Mouse (Mus musculus) liver, embryonic 11.5 days (tissue): ENCODE measurements around the gene Fosb. TPM values are rescaled to one million over a fixed set of nuclear protein-coding genes. Genes with fewer than 3 reads are reported as not detected.

ENCODE experiments used
- ATAC-seq: fragments of 200-750 bp; cut with Nextera tagmentation; replicated peaks from 2 replicates; pipeline ENCODE4 v1.8.0; 2017; ENCODE audit warnings: moderate number of reproducible peaks, mild to moderate bottlenecking, moderate TSS enrichment, moderate library complexity; ENCODE audit not compliant: low FRiP score
- DNase-seq: peaks from one replicate; pipeline ENCODE4 v3.0.0-alpha.2; 2017; ENCODE audit warnings: low spot score
- H3K27ac ChIP-seq: fragments of 300-500 bp; sonication (generic); 2 replicates; pipeline ENCODE4 v1.5.1; 2014; ENCODE audit warnings: mild to moderate bottlenecking, low read depth, low read length, control low read depth
- H3K27me3 ChIP-seq: fragments of 300-500 bp; sonication (generic); replicated peaks from 2 replicates; pipeline ENCODE4 v1.6.1; 2014; ENCODE audit warnings: low read length, mixed read lengths; ENCODE audit not compliant: control insufficient read depth, insufficient read depth
- H3K36me3 ChIP-seq: fragments of 300-500 bp; sonication (generic); 2 replicates; pipeline ENCODE4 v1.6.1; 2014; ENCODE audit warnings: mild to moderate bottlenecking, low read length, moderate library complexity, mixed read lengths; ENCODE audit not compliant: control insufficient read depth, insufficient read depth
- H3K4me1 ChIP-seq: fragments of 300-500 bp; sonication (generic); replicated peaks from 2 replicates; pipeline ENCODE4 v1.6.1; 2014; ENCODE audit warnings: low read length, mixed read lengths; ENCODE audit not compliant: control insufficient read depth, insufficient read depth
- H3K4me2 ChIP-seq: fragments of 300-500 bp; sonication (generic); 2 replicates; pipeline ENCODE4 v1.6.1; 2014; ENCODE audit warnings: mild to moderate bottlenecking, control low read depth, moderate library complexity
- H3K4me3 ChIP-seq: fragments of 300-500 bp; sonication (generic); 2 replicates; pipeline ENCODE4 v1.5.1; 2014; ENCODE audit warnings: low read depth, low read length, control low read depth
- H3K9ac ChIP-seq: fragments of 300-500 bp; sonication (generic); 2 replicates; pipeline ENCODE4 v1.6.1; 2014; ENCODE audit warnings: low read depth, low read length, control low read depth
- H3K9me3 ChIP-seq: fragments of 300-500 bp; sonication (generic); 2 replicates; pipeline ENCODE4 v1.6.1; 2016; ENCODE audit warnings: low read length, inconsistent platforms, mixed read lengths; ENCODE audit not compliant: control insufficient read depth
- WGBS: fragments of 180-500 bp; shearing (Covaris S2); extraction: QIAGEN DNeasy Blood & Tissue Kit; methylation state at CpG from one replicate; pipeline ENCODE4 v1.1.7; 2014; 5-methylcytosine and 5-hydroxymethylcytosine counted together
- polyA plus RNA-seq: library from polyadenylated mRNA; unstranded; fragments of >200 nt; fragmentation: Nextera tagmentation; extraction: Ambion mirVana; gene quantifications from 2 replicates; pipeline ENCODE4 v1.2.1, GENCODE M21; 2014

Fosb gene
- polyA plus RNA-seq, 1 experiment from 2014 or later = 0.07 TPM

DNA sequence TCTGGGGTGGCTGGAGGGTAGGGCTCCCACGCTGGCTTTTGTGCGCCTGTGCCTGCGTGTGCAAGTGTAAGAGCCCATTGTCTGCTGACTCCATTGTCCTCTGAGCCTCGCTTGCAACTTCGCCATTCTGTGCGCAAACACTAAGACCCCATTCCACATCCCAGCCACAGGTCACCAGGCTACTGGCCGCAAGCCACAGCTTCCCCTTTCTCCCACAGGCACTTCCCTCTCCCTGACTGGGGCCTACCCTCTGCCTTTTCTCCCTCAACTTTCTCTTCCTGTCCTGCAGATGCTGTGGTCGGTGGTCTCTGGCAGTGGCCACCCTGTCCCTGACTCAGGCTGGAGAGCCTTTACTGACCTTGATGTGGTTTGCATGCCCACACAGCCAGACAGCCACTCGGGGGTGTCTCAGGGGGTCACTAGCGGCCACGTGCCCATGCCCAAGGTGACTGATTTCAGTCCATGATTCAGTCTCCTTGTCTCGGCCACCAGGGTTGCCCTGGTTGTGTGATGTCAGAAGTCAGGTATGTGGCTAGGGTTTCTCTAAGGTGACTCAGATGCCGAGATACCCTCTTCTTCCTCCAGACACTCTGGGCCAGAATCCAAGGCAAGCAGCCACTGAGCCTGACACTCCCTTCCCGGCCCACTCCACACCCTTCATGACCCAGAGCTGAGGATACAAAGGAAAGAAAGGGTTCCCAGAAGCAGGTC is 6.8 kb upstream of the Fosb start:
- ATAC-seq (no peak), DNase-seq (no peak)
- H3K4me3 ChIP-seq = no peak overlapping the region
- H3K4me2 ChIP-seq = no peak overlapping the region
- H3K4me1 ChIP-seq = peaks cover 8% of the 10 kb centered on the region
- H3K9ac ChIP-seq = no peak overlapping the region
- H3K27ac ChIP-seq = no peak overlapping the region
- no peaks in the 10 kb centered on the region for H3K9me3 ChIP-seq
- 32% methylated on average over 14 of the region's 14 CpGs for WGBS
- peaks cover 49% of the 10 kb centered on the region for H3K27me3 ChIP-seq
- no peaks in the 10 kb centered on the region for H3K36me3 ChIP-seq

DNA sequence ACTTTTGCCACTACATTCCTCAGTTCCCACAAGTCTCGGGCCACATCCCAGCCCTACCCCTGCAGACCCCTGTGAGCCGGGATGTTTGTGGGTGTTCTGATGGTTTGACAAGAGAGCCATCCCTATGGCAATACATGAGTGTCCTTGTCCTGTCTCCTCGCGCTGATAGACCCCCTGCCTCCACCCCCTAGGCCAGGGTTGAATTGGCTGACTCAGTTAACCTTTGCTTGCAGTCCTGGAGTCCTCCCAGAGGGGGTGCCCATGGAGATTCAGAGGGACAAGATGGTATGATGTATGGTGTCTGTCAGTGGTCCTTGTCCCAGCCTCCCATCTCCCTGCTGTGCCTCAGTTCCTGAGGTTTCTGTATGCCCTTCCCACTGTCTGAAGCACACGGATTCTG is 4.2 kb upstream of the Fosb start:
- H3K9ac ChIP-seq = no peak overlapping the region
- H3K9me3 ChIP-seq = no peaks in the 10 kb centered on the region
- H3K4me2 ChIP-seq = no peak overlapping the region
- H3K27me3 ChIP-seq = peaks cover 41% of the 10 kb centered on the region
- 40% methylated on average over 5 of the region's 5 CpGs for WGBS
- H3K27ac ChIP-seq = no peak overlapping the region
- H3K4me1 ChIP-seq = peaks cover 9% of the 10 kb centered on the region
- DNase-seq = no peak
- H3K4me3 ChIP-seq = no peak overlapping the region
- no peak for ATAC-seq
- no peaks in the 10 kb centered on the region for H3K36me3 ChIP-seq

DNA sequence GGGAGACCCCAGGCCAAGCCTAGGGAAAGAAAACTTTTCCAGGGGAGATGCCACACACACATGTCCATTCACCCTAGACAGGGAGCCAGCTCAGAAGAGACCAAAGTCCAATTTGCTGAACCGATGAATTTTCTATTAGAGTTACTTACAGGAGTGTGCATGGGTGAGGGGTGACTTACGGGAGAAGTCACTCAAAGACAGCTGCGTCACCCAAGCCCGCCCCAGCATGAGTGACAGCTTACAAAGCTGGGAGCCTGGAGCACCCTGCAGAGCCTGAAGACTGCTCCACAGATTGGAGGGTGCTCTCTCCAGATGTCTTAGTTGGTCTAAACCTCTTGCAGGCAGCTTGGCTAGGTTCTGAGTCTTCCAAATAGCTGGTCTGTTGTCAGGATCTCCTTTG is 2.1 kb upstream of the Fosb start:
- WGBS = 35% methylated on average over 4 of the region's 4 CpGs
- ATAC-seq (no peak), DNase-seq (no peak)
- H3K4me1 ChIP-seq = peaks cover 9% of the 10 kb centered on the region
- peaks cover 36% of the 10 kb centered on the region for H3K27me3 ChIP-seq
- H3K9ac ChIP-seq = no peak overlapping the region
- no peak overlapping the region for H3K4me2 ChIP-seq
- no peak overlapping the region for H3K4me3 ChIP-seq
- H3K27ac ChIP-seq = no peak overlapping the region
- no peaks in the 10 kb centered on the region for H3K9me3 ChIP-seq
- H3K36me3 ChIP-seq = no peaks in the 10 kb centered on the region

DNA sequence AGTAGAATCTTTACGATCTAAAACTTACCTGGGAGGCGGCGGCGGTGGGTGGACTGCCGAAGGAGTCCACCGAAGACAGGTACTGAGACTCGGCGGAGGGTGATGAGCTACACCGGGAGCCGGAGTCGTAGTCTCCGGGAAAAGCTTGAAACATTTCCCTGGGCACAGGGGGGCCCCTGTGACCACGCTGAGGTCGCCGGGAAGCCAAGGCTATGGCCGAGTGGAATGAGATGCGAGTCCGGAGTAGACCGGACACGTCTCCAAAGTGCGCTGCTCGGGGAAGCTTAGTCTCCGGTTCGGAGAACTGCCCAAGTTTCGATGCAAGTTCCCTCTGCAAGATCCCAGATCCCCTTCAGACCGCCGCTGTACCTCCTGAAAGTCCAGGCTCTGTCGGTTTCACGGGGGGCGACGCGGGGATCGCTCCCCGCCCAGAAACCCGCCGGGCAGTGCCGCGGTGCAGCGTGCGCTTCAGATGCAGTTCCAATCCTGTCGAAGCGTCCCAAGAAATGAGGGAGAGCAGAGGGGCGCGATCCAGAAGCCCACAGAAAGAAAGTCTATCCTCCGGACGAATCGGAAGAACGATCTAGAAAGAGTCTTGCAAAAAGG is 470 bp downstream of the Fosb start:
- peak overlapping the region; percentile 51 for H3K9ac ChIP-seq
- DNase-seq (no peak), ATAC-seq (no peak)
- peak overlapping the region; percentile 69 for H3K4me3 ChIP-seq
- peaks cover 12% of the 10 kb centered on the region for H3K4me1 ChIP-seq
- H3K27ac ChIP-seq = no peak overlapping the region
- peak overlapping the region; percentile 100 for H3K4me2 ChIP-seq
- WGBS = under 1% methylated on average over 48 of the region's 48 CpGs
- H3K27me3 ChIP-seq = peaks cover 48% of the 10 kb centered on the region
- H3K9me3 ChIP-seq = no peaks in the 10 kb centered on the region
- H3K36me3 ChIP-seq = no peaks in the 10 kb centered on the region

DNA sequence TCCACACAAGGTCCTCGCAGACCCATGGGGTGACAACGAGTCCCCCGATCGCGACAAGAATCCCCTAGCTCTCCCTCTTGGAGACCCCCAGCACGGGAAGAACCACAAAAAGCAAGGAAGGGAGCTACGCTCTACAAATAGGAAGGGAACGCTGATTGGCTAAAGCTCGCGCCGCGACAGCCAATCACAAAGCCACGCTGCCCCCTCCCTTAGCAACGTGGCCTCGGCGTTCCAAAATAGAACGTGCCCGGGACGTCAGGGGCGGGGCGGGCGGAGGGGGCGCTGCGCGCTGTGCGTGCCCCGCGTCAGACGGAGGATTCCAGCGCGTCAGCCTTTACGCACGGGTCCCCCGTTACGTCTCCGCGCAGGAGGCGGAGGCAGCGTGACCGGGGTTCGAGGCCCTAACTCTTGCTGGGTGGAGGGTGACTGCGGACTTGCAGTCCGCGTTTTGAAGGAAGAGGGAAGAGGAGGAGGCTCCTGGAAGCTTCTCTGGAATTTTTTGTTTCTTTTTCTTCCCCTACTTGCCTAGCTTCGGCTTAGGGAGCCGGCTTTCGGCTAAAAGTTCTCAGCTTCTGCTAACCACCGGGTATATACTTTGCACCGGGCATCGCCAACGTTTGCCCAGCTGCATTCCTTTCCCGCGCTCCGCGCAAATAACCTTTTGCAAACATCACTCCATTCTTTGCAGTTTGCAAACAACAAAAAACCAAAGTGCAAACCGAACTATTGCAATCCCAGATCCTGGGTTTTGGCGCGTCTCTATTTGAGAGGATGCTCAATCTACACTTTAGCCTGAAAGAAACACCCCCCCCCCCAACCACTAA is 1.2 kb downstream of the Fosb start:
- peaks cover 14% of the 10 kb centered on the region for H3K4me1 ChIP-seq
- H3K9me3 ChIP-seq = no peaks in the 10 kb centered on the region
- peaks cover 49% of the 10 kb centered on the region for H3K27me3 ChIP-seq
- H3K27ac ChIP-seq = peak overlapping the region; percentile 46; the same call in 1 of the 2 replicates
- H3K36me3 ChIP-seq = no peaks in the 10 kb centered on the region
- under 1% methylated on average over 58 of the region's 58 CpGs for WGBS
- DNase-seq (peak; percentile 97), ATAC-seq (peak; percentile 87)
- H3K4me2 ChIP-seq = peak overlapping the region; percentile 100
- peak overlapping the region; percentile 63 for H3K9ac ChIP-seq
- peak overlapping the region; percentile 69 for H3K4me3 ChIP-seq

DNA sequence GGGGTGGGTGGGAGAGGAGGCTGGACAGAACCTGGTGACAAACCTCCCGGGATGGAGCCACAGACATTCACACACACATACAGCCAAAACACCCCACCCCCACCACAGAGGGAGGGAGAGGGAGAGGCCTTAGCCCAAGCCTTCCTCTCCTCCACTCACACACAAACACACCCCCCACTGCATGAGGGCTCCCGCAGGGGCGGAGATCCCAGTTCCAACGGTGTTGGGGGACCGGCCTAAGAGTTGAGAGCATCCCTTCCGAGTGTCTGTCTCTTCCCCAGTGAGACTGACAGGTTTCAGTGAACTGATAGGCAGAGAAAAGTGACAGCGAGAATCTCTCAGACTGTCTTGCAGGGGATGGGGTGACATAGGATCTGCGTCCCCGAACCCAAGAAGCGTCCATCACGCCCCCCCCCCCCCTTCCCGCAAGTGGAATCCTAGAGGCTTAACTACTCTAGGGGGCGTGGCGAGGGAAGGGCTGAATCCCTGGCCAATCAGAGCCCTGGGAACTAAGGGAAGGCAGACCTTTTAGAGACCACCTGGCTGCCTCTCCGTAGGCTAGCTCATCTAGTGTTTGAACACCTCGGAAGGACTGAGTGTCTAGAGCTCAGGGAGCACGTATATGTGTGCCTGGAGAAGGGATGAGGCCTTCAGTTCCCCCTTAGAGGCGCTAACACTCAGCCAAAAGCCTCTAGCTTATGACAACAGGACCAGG is 2.0 kb downstream of the Fosb start:
- Histone ChIP-seq H3K9ac (peak overlapping the region; percentile 63), H3K27ac (peak overlapping the region; percentile 46; the same call in 1 of the 2 replicates), H3K4me2 (peak overlapping the region; percentile 100), H3K9me3 (no peaks in the 10 kb centered on the region), H3K4me3 (peak overlapping the region; percentile 69), H3K27me3 (peaks cover 53% of the 10 kb centered on the region), H3K36me3 (no peaks in the 10 kb centered on the region), H3K4me1 (peaks cover 14% of the 10 kb centered on the region)
- no peak for DNase-seq
- ATAC-seq = peak; percentile 38
- 5% methylated on average over 15 of the region's 18 CpGs for WGBS

DNA sequence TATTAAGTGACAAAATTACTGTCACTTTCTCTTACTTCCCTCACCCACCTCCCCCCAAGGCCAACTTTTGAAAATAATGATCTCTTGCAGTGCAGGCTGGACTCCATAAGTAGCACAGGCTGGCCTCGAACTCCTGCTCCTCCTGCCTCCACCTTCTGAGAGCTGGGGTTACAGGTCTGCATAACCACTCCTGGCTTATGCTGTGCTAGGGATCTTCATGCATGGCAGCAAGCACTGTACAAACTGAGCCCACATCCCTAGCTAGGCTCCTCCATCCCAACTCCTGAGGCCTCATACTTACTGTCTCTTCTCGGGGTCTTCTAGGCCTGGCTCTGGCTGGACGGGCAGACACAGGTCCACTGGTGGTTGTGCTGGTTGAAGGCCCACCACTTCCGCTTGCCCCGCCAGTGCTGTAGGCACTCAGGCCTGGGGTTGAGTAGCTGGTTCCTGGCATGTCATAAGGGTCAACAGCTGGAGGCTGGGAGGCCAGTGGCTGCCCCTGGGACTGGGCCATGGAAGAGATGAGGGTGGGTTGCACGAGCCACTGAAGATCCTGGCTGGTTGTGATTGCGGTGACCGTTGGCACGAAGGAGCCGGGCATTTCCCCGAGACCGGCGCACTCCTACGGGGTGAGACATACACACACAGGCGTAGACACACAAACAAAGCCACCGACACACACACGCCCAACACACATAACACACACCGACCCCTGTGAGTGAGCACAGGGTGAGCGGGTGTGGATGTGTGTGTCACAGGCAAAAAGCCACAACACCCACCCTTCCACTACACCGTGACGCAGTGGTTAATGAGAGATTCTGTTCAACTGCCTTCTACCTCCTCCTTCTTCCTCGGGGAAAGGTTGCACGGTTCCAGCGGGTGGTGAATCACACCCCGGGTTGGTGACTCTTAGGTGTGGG is 2.8 kb downstream of the Fosb start:
- no peak for DNase-seq
- peaks cover 14% of the 10 kb centered on the region for H3K4me1 ChIP-seq
- no peaks in the 10 kb centered on the region for H3K36me3 ChIP-seq
- H3K9me3 ChIP-seq = no peaks in the 10 kb centered on the region
- 66% methylated on average over 25 of the region's 25 CpGs for WGBS
- no peak overlapping the region; the same call in 1 of the 2 replicates for H3K4me3 ChIP-seq
- H3K9ac ChIP-seq = no peak overlapping the region
- ATAC-seq = no peak
- peaks cover 61% of the 10 kb centered on the region for H3K27me3 ChIP-seq
- no peak overlapping the region for H3K27ac ChIP-seq
- H3K4me2 ChIP-seq = no peak overlapping the region
